Mouse (Mus musculus): ENCODE results near the gene Gtsf2.
"Not testable (repeated sequence)": the region's sequence is repeated elsewhere in the genome, so short reads cannot be mapped to it uniquely, and the experiment has no call there.

DNA sequence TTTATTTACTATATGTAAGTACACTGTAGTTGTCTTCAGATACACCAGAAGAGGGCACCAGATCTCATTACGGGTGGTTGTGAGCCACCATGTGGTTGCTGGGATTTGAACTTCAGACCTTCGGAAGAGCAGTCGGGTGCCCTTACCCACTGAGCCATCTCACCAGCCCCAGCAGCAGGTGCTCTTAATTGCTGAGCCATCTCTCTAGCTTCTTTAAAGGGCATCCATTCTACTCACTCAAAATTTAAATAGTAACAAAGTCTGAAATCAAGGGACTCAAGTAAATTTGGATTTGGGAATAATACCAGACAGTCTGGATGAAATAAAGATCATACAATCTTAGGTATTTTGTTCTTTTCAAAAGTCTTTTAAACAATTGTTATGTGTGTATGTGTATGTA is 42.7 kb downstream of the Gtsf2 start:
- not testable (repeated sequence) for TF ChIP-seq CTCF, EP300 (IDR thresholded peaks at IDR 0.05; ENCODE audit: low read depth)
